Mouse (Mus musculus): ENCODE data around the gene Pdk4. TPM values are rescaled to one million over a fixed set of nuclear protein-coding genes. Genes with fewer than 3 reads are reported as not detected.

Gene Pdk4
- polyA plus RNA-seq, 2 experiments = 2.4 to 3.3 TPM

DNA sequence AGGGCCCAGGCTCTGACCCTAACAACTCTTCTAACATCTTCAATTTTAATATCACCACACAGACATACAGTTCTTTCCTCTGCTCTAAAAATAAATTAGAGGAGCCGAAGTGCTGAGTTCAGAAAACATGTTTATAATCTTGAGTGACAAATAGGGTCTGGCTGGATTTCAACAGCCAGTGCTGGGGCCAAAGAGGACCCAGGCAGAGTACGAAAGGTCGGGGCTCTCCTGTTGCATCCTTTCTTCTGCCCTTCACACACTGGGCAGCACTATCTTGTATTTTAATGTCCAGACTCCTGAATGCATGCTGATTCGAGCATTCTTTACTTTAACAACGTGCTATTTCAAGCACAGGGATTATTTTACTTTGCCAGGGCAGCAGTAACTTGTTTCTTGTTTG lies 13.2 kb upstream of the Pdk4 start:
- Histone ChIP-seq H3K9me3 (ENCODE audit: control insufficient read depth, low read length) (no peaks in the 10 kb centered on the region), H3K9ac (ENCODE audit: low read depth, low read length, severe bottlenecking) (no peak overlapping the region), H3K36me3 (ENCODE audit: control insufficient read depth, insufficient read depth, low read length) (no peaks in the 10 kb centered on the region), H3K27me3 (ENCODE audit: control insufficient read depth, insufficient read depth, low read length) (no peaks in the 10 kb centered on the region), H3K4me3 (replicated peaks; ENCODE audit: low read length) (no peak overlapping the region), H3K4me1 (ENCODE audit: control insufficient read depth, insufficient read depth, low read length) (peaks cover 6% of the 10 kb centered on the region), H3K27ac (replicated peaks; ENCODE audit: low read depth, low read length) (no peak overlapping the region), H3K4me2 (replicated peaks; ENCODE audit: low read depth, low read length, severe bottlenecking) (no peak overlapping the region)
- TF ChIP-seq POLR2A (IDR thresholded peaks at IDR 0.05; ENCODE audit: borderline replicate concordance, extremely low read depth, insufficient read depth, insufficient read length) = no peak
- WGBS = 43% methylated on average over 5 of the region's 5 CpGs
- DNase-seq (ENCODE audit: low spot score) (no peak), ATAC-seq (ENCODE audit: low FRiP score, low read depth) (no peak)

DNA sequence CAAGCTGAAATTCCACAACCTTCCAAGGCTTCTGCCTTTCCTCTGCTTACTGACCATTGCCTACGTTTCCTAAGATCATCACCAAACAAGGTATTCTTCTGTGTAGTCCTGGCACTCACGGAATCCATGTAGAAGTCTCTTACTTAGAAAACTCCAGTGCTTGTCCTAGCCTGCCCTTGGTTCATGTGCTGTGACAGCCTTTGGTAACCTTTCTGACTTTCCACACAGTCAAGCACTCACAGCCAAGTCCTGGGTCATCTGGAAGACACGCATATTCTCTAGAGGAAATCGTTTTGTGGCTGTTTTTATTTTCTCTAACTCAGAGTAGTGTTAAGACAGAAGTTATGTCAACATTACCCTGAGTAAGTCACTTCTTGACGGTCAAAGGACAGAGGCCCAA lies 11.7 kb upstream of the Pdk4 start:
- Histone ChIP-seq H3K9me3 (ENCODE audit: control insufficient read depth, low read length) (no peaks in the 10 kb centered on the region), H3K27ac (replicated peaks; ENCODE audit: low read depth, low read length) (no peak overlapping the region), H3K27me3 (ENCODE audit: control insufficient read depth, insufficient read depth, low read length) (no peaks in the 10 kb centered on the region), H3K36me3 (ENCODE audit: control insufficient read depth, insufficient read depth, low read length) (no peaks in the 10 kb centered on the region), H3K4me2 (replicated peaks; ENCODE audit: low read depth, low read length, severe bottlenecking) (no peak overlapping the region), H3K4me3 (replicated peaks; ENCODE audit: low read length) (no peak overlapping the region), H3K9ac (ENCODE audit: low read depth, low read length, severe bottlenecking) (no peak overlapping the region), H3K4me1 (ENCODE audit: control insufficient read depth, insufficient read depth, low read length) (peaks cover 6% of the 10 kb centered on the region)
- DNase-seq (ENCODE audit: low spot score) = no peak
- TF ChIP-seq POLR2A (IDR thresholded peaks at IDR 0.05; ENCODE audit: borderline replicate concordance, extremely low read depth, insufficient read depth, insufficient read length) = no peak
- no peak for ATAC-seq (ENCODE audit: low FRiP score, low read depth)
- WGBS = 86% methylated on average over 5 of the region's 5 CpGs

DNA sequence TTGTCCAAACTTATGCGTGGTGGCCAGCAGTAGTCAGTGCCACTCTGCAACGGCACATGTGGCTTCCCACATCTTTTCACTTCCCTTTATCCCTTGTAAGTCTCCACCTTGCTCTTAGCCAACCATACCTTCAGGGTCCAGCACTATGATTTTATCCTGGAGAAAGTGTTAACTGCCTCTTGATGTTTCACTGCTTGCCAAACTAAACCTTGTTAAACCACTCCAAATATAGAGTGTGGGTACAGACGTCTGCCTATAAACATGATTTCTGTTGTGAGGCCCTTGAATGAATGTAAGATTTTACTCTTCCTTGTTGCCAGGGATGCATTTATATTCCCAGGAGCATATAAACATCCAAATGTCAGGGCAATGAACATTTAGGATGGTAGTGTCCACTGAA lies 10.2 kb upstream of the Pdk4 start:
- whole genome bisulfite sequencing = 73% methylated on average over 3 of the region's 3 CpGs
- no peak for TF ChIP-seq POLR2A (IDR thresholded peaks at IDR 0.05; ENCODE audit: borderline replicate concordance, extremely low read depth, insufficient read depth, insufficient read length)
- peaks cover 6% of the 10 kb centered on the region for H3K4me1 ChIP-seq (ENCODE audit: control insufficient read depth, insufficient read depth, low read length)
- H3K27ac ChIP-seq (replicated peaks; ENCODE audit: low read depth, low read length) = no peak overlapping the region
- ATAC-seq (ENCODE audit: low FRiP score, low read depth) (no peak), DNase-seq (ENCODE audit: low spot score) (no peak)
- H3K9me3 ChIP-seq (ENCODE audit: control insufficient read depth, low read length) = no peaks in the 10 kb centered on the region
- no peaks in the 10 kb centered on the region for H3K36me3 ChIP-seq (ENCODE audit: control insufficient read depth, insufficient read depth, low read length)
- H3K9ac ChIP-seq (ENCODE audit: low read depth, low read length, severe bottlenecking) = no peak overlapping the region
- H3K27me3 ChIP-seq (ENCODE audit: control insufficient read depth, insufficient read depth, low read length) = no peaks in the 10 kb centered on the region
- H3K4me2 ChIP-seq (replicated peaks; ENCODE audit: low read depth, low read length, severe bottlenecking) = no peak overlapping the region
- no peak overlapping the region for H3K4me3 ChIP-seq (replicated peaks; ENCODE audit: low read length)

DNA sequence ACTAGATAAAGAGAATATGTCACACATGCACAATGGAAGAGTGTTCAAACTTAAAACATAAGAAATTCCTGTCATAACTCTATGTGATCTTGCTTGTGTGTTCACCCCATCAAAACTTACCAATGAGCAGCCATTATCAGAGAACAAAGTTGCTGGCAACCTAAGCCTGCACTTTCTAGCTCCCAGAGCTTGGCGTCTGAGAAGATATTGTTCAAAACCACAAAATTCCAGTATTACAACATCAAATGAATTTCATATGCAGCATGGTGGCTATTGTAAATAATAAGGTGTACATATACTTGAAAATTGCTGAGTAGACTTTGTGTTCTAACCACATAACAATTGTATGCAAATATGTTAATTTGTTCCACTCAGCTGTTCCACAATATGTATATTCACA lies 6.7 kb upstream of the Pdk4 start:
- Histone ChIP-seq H3K27me3 (ENCODE audit: control insufficient read depth, insufficient read depth, low read length) (no peaks in the 10 kb centered on the region), H3K36me3 (ENCODE audit: control insufficient read depth, insufficient read depth, low read length) (no peaks in the 10 kb centered on the region), H3K27ac (replicated peaks; ENCODE audit: low read depth, low read length) (no peak overlapping the region), H3K9ac (ENCODE audit: low read depth, low read length, severe bottlenecking) (no peak overlapping the region), H3K4me2 (replicated peaks; ENCODE audit: low read depth, low read length, severe bottlenecking) (no peak overlapping the region), H3K9me3 (ENCODE audit: control insufficient read depth, low read length) (no peaks in the 10 kb centered on the region), H3K4me3 (replicated peaks; ENCODE audit: low read length) (no peak overlapping the region), H3K4me1 (ENCODE audit: control insufficient read depth, insufficient read depth, low read length) (no peaks in the 10 kb centered on the region)
- no peak for TF ChIP-seq POLR2A (IDR thresholded peaks at IDR 0.05; ENCODE audit: borderline replicate concordance, extremely low read depth, insufficient read depth, insufficient read length)
- 88% methylated on average over 1 of the region's 1 CpGs for WGBS
- DNase-seq (ENCODE audit: low spot score) (no peak), ATAC-seq (ENCODE audit: low FRiP score, low read depth) (no peak)

DNA sequence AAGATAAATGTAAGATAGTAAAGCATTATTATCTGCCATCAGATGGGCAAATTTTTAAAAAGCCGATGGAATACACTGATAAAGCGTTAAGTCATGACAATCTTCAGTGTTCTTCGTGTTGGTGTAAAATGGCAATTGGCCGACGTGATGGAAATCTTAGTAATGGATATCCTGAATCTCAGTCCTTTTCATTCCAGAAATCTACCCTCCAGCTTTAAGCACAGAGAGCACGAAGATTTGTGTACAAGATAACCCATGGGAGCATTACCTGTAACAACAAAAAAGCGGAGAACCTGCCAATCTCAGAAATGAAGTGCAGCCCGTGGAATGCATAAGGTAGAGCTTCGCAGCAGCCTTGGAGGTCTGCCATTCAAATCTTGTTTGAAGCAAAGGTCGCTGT lies 5.4 kb upstream of the Pdk4 start:
- WGBS = 86% methylated on average over 10 of the region's 10 CpGs
- no peak for ATAC-seq (ENCODE audit: low FRiP score, low read depth)
- H3K36me3 ChIP-seq (ENCODE audit: control insufficient read depth, insufficient read depth, low read length) = no peaks in the 10 kb centered on the region

DNA sequence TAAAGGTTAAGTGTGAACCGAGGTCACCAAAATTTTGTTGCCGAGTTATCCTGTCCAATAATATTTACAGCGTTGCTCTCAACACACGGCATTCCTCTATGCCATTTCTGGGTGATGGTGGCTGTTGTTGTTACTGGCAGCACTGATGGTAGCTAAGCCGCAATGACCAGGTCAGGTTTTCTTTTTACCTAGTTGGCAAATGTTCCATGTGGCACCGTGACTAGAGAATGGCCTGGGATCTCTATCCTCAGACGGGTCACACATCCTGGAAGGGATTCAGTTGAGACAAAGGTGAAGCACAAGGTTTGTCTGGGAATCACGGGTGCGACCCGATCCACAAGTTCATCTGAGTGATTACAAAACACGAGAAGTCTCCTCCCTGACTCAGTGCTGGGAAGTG lies 2.6 kb upstream of the Pdk4 start:
- Histone ChIP-seq H3K27ac (replicated peaks; ENCODE audit: low read depth, low read length) (no peak overlapping the region), H3K9ac (ENCODE audit: low read depth, low read length, severe bottlenecking) (no peak overlapping the region), H3K4me2 (replicated peaks; ENCODE audit: low read depth, low read length, severe bottlenecking) (no peak overlapping the region), H3K4me3 (replicated peaks; ENCODE audit: low read length) (no peak overlapping the region), H3K4me1 (ENCODE audit: control insufficient read depth, insufficient read depth, low read length) (no peaks in the 10 kb centered on the region), H3K36me3 (ENCODE audit: control insufficient read depth, insufficient read depth, low read length) (no peaks in the 10 kb centered on the region), H3K27me3 (ENCODE audit: control insufficient read depth, insufficient read depth, low read length) (no peaks in the 10 kb centered on the region), H3K9me3 (ENCODE audit: control insufficient read depth, low read length) (no peaks in the 10 kb centered on the region)
- DNase-seq (ENCODE audit: low spot score) = no peak
- no peak for ATAC-seq (ENCODE audit: low FRiP score, low read depth)
- WGBS = 83% methylated on average over 11 of the region's 11 CpGs
- no peak for TF ChIP-seq POLR2A (IDR thresholded peaks at IDR 0.05; ENCODE audit: borderline replicate concordance, extremely low read depth, insufficient read depth, insufficient read length)

More for the DNA sequence above, 5.4 kb upstream of the Pdk4 start:
- Histone ChIP-seq H3K4me3 (replicated peaks; ENCODE audit: low read length) (no peak overlapping the region), H3K27ac (replicated peaks; ENCODE audit: low read depth, low read length) (no peak overlapping the region), H3K27me3 (ENCODE audit: control insufficient read depth, insufficient read depth, low read length) (no peaks in the 10 kb centered on the region), H3K9me3 (ENCODE audit: control insufficient read depth, low read length) (no peaks in the 10 kb centered on the region), H3K9ac (ENCODE audit: low read depth, low read length, severe bottlenecking) (no peak overlapping the region), H3K4me1 (ENCODE audit: control insufficient read depth, insufficient read depth, low read length) (no peaks in the 10 kb centered on the region), H3K4me2 (replicated peaks; ENCODE audit: low read depth, low read length, severe bottlenecking) (no peak overlapping the region)
- no peak for DNase-seq (ENCODE audit: low spot score)
- TF ChIP-seq POLR2A (IDR thresholded peaks at IDR 0.05; ENCODE audit: borderline replicate concordance, extremely low read depth, insufficient read depth, insufficient read length) = no peak
